Mouse (Mus musculus): Measurements from ENCODE around the gene Itpr1.

DNA sequence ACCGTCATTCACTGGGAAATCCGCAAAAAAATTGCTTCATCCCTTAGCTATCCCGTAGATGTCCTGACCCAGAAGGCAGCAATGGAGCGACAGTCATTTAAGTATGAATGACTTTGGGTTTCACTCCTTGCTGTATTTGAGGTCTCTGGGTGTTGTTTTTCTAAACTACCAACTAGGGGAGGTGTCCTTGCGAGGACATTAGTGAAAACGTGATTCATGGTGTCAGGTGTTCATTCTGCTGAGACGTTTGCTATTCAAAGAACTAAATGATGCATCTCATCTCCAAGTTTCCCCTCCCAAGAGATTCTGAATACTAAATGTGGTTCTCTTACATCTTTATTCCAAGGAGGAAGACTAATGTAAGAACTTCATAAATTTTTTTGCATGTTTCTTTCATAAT, 332.0 kb downstream of the Itpr1 start:
- TF ChIP-seq CTCF (IDR thresholded peaks at IDR 0.05; ENCODE audit: insufficient read depth, low read depth, low read length), result no peak
- TF ChIP-seq POLR2A (IDR thresholded peaks at IDR 0.05; ENCODE audit: insufficient read depth, low read depth, low read length), result no peak

All from olfactory bulb, adult 2 months (tissue).